Mouse (Mus musculus) heart, embryonic 11.5 days (tissue): ENCODE measurements around the gene Auts2. TPM values are rescaled to one million over a fixed set of nuclear protein-coding genes. Genes with fewer than 3 reads are reported as not detected.

Experiments used
- ATAC-seq: fragments of 200-750 bp; cut with Nextera tagmentation; replicated peaks from 2 replicates; pipeline ENCODE4 v1.8.0; 2017; ENCODE audit warnings: moderate library complexity; ENCODE audit not compliant: insufficient number of reproducible peaks, low FRiP score, low TSS enrichment
- H3K27ac ChIP-seq: fragments of 300-500 bp; sonication (generic); 2 replicates; pipeline ENCODE4 v1.5.1; 2014; ENCODE audit warnings: mild to moderate bottlenecking, low read depth, low read length
- H3K27me3 ChIP-seq: fragments of 300-500 bp; sonication (generic); 2 replicates; pipeline ENCODE4 v1.6.1; 2014; ENCODE audit warnings: mild to moderate bottlenecking, low read length, mixed read lengths; ENCODE audit not compliant: control insufficient read depth, insufficient read depth
- H3K36me3 ChIP-seq: fragments of 300-500 bp; sonication (generic); 2 replicates; pipeline ENCODE4 v1.6.1; 2014; ENCODE audit warnings: mild to moderate bottlenecking, low read length, moderate library complexity, mixed read lengths; ENCODE audit not compliant: control insufficient read depth, insufficient read depth
- H3K4me1 ChIP-seq: fragments of 300-500 bp; sonication (generic); 2 replicates; pipeline ENCODE4 v1.6.1; 2014; ENCODE audit warnings: low read length; ENCODE audit not compliant: control insufficient read depth, insufficient read depth
- H3K4me2 ChIP-seq: fragments of 300-500 bp; sonication (generic); 2 replicates; pipeline ENCODE4 v1.6.1; 2014; ENCODE audit warnings: mild to moderate bottlenecking, moderate library complexity
- H3K4me3 ChIP-seq: fragments of 300-500 bp; sonication (generic); 2 replicates; pipeline ENCODE4 v1.5.1; 2014; ENCODE audit warnings: low read depth, low read length
- H3K9ac ChIP-seq: fragments of 300-500 bp; sonication (generic); 2 replicates; pipeline ENCODE4 v1.6.1; 2014; ENCODE audit warnings: mild to moderate bottlenecking, low read depth, low read length, moderate library complexity
- H3K9me3 ChIP-seq: fragments of 300-500 bp; sonication (generic); replicated peaks from 2 replicates; pipeline ENCODE4 v1.6.1; 2016; ENCODE audit warnings: low read length; ENCODE audit not compliant: control insufficient read depth
- WGBS: fragments of 180-500 bp; shearing (Covaris S2); extraction: QIAGEN DNeasy Blood & Tissue Kit; methylation state at CpG from one replicate; pipeline ENCODE4 v1.1.7; 2014; ENCODE audit not compliant: insufficient replicate concordance; 5-methylcytosine and 5-hydroxymethylcytosine counted together
- polyA plus RNA-seq: library from polyadenylated mRNA; unstranded; fragments of >200 nt; fragmentation: Nextera tagmentation; extraction: Ambion mirVana; gene quantifications from 2 replicates; pipeline ENCODE4 v1.2.1, GENCODE M21; 2014

Gene Auts2
- polyA plus RNA-seq, 1 experiment from 2014 or later: 19.8 TPM

DNA sequence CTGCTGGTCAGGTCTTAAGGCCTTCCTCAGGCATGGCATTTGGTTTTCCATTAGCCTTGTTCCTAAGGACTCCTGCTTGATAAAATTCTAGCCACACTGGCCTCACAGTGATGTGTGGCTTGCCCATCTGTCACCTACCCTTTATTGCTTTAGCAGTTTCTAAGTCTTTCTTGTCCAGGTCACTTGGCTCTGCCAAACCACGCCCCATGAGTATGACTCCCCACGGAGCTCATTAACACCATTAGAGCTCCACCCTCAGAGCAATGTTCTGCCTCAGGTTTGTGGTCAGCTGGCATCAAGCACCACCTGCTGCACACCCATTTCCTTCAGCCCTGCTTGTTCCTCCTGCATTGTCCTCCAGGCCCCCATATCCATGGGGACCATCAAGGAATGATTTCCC is 330.7 kb downstream of the Auts2 start:
- 84% methylated on average over 2 of the region's 2 CpGs for WGBS

DNA sequence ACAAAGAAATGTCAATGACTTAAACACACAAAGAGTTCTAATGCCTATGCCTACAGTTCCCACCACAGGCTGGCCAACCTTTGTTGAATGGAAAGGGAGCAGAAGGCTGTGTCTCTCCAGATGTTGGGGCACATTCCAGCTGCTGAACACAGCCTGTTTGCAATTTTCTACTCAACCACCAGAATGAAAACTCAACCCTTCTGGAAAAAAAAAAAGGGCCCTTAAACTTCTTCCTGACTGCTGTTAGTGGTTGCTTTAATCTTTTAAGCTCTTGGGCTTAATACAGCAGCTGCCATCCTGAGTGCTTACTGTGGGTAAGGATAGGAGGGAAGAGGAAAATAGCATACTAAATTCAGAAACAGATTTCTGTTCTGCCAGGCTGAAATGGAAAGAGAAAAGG is 333.4 kb downstream of the Auts2 start:
- no peaks in the 10 kb centered on the region for H3K9me3 ChIP-seq
- no peak overlapping the region for H3K9ac ChIP-seq
- no peak for ATAC-seq
- no peaks in the 10 kb centered on the region for H3K4me1 ChIP-seq
- no peaks in the 10 kb centered on the region for H3K27me3 ChIP-seq
- H3K27ac ChIP-seq: no peak overlapping the region
- no peak overlapping the region for H3K4me3 ChIP-seq
- H3K36me3 ChIP-seq: no peaks in the 10 kb centered on the region
- no peak overlapping the region for H3K4me2 ChIP-seq

More for the DNA sequence above, 330.7 kb downstream of the Auts2 start:
- Histone ChIP-seq H3K4me3 (no peak overlapping the region), H3K27me3 (no peaks in the 10 kb centered on the region), H3K9me3 (no peaks in the 10 kb centered on the region), H3K4me1 (0 out of 2 replicates have a peak, but pooled peaks cover 4% of the 10 kb centered on the region), H3K4me2 (no peak overlapping the region), H3K9ac (no peak overlapping the region), H3K27ac (no peak overlapping the region), H3K36me3 (no peaks in the 10 kb centered on the region)
- ATAC-seq: no peak

DNA sequence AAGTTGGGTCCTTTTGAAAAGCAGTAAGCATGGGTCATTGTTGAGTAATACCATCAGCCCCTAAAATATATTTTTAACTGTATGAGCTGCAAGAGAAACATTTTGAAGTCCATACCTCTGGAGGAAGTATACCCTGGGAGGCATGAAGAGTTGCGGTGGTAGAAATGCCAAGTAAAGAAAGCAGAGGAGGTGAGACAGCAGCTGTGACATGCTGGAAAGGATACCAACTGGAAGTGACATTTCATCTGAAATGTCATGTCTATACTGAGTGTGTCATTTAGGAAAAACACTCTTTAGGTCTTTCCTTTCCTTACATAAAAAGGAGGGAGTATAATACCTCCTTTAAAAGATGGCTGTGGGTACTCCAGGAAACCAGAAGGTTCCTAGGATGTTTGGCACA is 336.9 kb downstream of the Auts2 start:
- Histone ChIP-seq H3K9me3 (no peaks in the 10 kb centered on the region), H3K4me1 (peaks cover 7% of the 10 kb centered on the region), H3K4me2 (no peak overlapping the region), H3K4me3 (no peak overlapping the region), H3K27ac (no peak overlapping the region), H3K9ac (no peak overlapping the region), H3K27me3 (no peaks in the 10 kb centered on the region), H3K36me3 (no peaks in the 10 kb centered on the region)
- WGBS: 77% methylated on average over 1 of the region's 1 CpGs
- no peak for ATAC-seq

DNA sequence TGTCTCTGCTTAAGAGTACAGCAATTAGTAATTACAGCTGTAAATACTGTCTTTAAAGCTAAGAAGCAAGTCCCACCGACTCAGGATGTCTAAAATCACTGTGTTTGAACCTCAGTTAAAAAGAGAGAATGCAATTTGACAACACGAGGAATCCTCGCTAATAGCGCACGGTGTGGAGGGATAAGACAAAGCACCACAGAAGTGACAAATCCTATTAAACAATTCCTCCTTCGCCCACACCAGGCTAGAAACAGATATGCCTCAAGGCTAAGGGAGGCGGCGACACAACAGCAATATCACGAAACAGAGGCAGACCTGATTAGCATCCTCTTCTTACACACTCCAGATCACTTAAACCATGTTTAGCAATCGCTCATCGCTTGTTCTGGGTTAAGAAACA is 339.3 kb downstream of the Auts2 start:
- WGBS: 62% methylated on average over 11 of the region's 11 CpGs
- ATAC-seq: no peak
- no peak overlapping the region for H3K27ac ChIP-seq

DNA sequence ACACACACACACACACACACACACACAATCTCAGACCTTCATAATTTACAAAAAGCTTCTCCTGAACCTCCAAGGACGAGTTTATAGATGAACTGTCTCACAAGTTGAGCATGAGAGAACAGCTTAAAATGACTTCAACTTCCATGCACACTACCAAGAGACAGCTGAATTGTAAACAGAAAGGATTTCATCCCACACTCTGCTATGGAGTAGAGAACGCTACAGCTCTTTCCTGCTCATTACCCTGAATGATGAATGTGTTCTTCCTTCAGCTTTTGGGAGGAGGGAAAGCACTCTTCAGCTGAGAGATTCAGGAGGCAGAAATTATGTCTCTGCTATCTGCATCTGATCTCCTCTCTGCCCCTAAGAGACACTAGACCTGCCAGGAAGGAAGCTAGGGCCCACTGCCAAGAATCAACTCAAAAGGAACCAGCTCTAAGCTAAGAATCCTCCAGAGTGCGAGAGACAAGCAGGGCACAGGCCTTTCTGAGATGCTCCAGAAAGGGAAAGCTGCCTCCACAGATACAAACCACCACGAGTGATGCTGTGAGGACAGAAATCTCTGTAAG is 342.0 kb downstream of the Auts2 start:
- 48% methylated on average over 4 of the region's 4 CpGs for WGBS
- Histone ChIP-seq H3K9me3 (no peaks in the 10 kb centered on the region), H3K4me1 (peaks cover 14% of the 10 kb centered on the region), H3K4me3 (no peak overlapping the region), H3K36me3 (no peaks in the 10 kb centered on the region), H3K9ac (no peak overlapping the region), H3K27me3 (no peaks in the 10 kb centered on the region), H3K4me2 (no peak overlapping the region), H3K27ac (no peak overlapping the region)
- ATAC-seq: no peak

More for the DNA sequence above, 339.3 kb downstream of the Auts2 start:
- H3K36me3 ChIP-seq: no peaks in the 10 kb centered on the region
- H3K27me3 ChIP-seq: no peaks in the 10 kb centered on the region
- no peak overlapping the region for H3K4me2 ChIP-seq
- H3K9me3 ChIP-seq: no peaks in the 10 kb centered on the region
- peaks cover 14% of the 10 kb centered on the region for H3K4me1 ChIP-seq
- no peak overlapping the region for H3K4me3 ChIP-seq
- no peak overlapping the region for H3K9ac ChIP-seq

DNA sequence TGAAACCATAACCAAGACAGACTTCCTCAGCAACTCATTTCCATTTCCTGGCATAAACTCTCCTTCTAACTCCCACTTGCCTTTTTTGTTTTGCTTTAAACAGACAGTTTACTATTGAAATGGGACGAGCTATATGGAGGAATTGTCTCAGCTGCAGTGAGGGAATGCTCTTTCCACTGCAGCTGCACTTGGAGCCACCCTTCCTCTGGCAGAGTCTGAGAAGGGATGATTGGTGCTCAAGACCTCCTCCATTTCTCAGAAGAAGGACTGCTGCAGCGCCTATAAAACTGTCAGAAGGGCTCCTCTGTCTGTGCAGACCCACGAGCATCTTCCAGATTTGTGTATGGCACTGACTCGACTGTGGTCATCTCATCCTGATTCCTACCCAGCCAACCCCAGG is 342.5 kb downstream of the Auts2 start:
- Histone ChIP-seq H3K4me1 (peaks cover 14% of the 10 kb centered on the region), H3K27me3 (no peaks in the 10 kb centered on the region), H3K4me3 (no peak overlapping the region), H3K9me3 (no peaks in the 10 kb centered on the region), H3K4me2 (no peak overlapping the region), H3K27ac (no peak overlapping the region), H3K36me3 (no peaks in the 10 kb centered on the region), H3K9ac (no peak overlapping the region)
- 68% methylated on average over 4 of the region's 4 CpGs for WGBS
- no peak for ATAC-seq

DNA sequence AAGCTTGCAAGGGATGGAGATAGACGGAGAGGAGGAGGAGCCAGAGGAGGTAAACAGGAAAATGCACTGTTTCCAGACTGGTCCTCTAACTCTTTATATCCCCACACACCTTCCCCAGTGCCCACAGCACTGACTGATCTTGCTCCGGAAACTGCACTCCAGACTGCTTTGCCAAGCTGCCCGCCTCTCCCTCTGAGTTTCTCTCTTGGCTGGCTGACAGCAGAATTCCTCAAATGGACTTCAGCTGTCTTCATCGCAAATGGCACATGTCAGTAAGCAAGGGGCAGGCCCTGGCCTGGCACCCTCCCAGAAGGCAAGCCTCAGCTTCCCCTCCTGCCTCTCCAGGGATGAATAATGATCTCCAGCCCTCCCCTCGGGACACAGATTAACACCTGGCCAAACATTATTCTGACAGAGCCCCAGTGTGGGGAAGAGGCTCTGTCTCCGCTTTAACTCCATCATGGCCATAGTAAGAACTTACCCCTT is 348.1 kb downstream of the Auts2 start:
- no peak overlapping the region for H3K4me3 ChIP-seq

DNA sequence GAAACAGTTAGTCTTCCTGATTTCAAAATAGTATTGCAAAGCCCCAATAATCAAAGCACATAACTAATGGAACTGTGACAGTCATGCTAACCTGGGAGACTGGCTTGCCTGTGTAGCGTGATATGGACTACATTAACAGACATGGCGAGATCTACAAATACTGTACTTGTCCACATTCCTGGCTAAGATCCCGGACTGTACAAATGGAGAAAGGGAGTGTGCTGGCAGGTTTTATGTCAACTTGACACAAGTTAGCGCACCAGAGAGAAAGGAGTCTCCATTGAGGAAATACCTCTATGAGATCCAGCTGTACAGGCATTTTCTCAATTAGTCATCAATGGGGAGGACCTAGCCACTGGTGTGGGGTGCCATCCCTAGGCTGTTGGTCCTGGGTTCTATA is 353.0 kb downstream of the Auts2 start:
- no peaks in the 10 kb centered on the region for H3K36me3 ChIP-seq
- no peak overlapping the region for H3K9ac ChIP-seq
- ATAC-seq: no peak
- no peak overlapping the region for H3K4me2 ChIP-seq
- H3K27ac ChIP-seq: no peak overlapping the region
- WGBS: 69% methylated on average over 4 of the region's 4 CpGs
- no peak overlapping the region for H3K4me3 ChIP-seq
- H3K27me3 ChIP-seq: no peaks in the 10 kb centered on the region
- H3K4me1 ChIP-seq: peaks cover 25% of the 10 kb centered on the region
- no peaks in the 10 kb centered on the region for H3K9me3 ChIP-seq

More for the DNA sequence above, 348.1 kb downstream of the Auts2 start:
- Histone ChIP-seq H3K9me3 (no peaks in the 10 kb centered on the region), H3K9ac (no peak overlapping the region), H3K27ac (peak overlapping the region; percentile 7; the same call in 1 of the 2 replicates), H3K4me2 (peak overlapping the region; percentile 42), H3K4me1 (peaks cover 20% of the 10 kb centered on the region), H3K36me3 (no peaks in the 10 kb centered on the region), H3K27me3 (no peaks in the 10 kb centered on the region)
- WGBS: 28% methylated on average over 6 of the region's 6 CpGs
- ATAC-seq: no peak; the same call in 1 of the 2 replicates

DNA sequence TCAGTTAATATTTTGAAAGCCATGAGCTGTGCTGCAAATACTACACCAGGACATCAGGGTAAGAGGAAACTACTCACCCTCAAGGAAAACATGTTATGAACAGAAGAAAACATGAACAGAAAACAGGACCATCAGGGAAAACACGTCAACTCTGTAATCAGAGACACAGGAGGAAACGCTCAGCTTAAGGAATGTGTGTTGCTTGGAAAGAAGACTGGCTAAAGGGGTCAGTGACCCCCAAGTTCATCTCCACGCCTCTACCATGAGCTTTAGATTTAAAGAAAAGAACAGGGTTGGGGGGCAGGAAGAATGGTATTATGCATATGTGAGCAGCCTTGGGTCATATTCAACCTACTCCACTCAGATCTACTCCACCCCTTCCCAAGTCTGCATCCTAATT is 356.5 kb downstream of the Auts2 start:
- Histone ChIP-seq H3K4me2 (peak overlapping the region; percentile 22), H3K27me3 (no peaks in the 10 kb centered on the region), H3K27ac (peak overlapping the region; percentile 71), H3K4me1 (peaks cover 18% of the 10 kb centered on the region; the same call in 1 of the 2 replicates), H3K36me3 (no peaks in the 10 kb centered on the region), H3K9me3 (no peaks in the 10 kb centered on the region), H3K4me3 (no peak overlapping the region), H3K9ac (no peak overlapping the region)
- WGBS: 47% methylated on average over 3 of the region's 3 CpGs
- ATAC-seq: no peak
